Comparison of ENCODE assay signal across 21 mouse cellular contexts in genomic region chr16:57525476-57525875, GRCm38 (mm10).
DNase-seq lines count a peak whose midpoint lies in the region; ATAC-seq and TF ChIP-seq lines count a peak whose summit lies in the region.
"Had no signal": no experiment of that assay in that cellular context is flagged by ENCODE, and none has a peak within 500 bp of the region (broad histone marks: within the 10 kb centered on the region; RNA-seq: fewer than 3 reads in every experiment).

No protein-coding gene starts in this region.

- ATAC-seq in heart, embryonic 13.5 days (ENCODE audit: extremely low read depth, insufficient number of reproducible peaks, low FRiP score, low TSS enrichment), result no peak
- no peak for ATAC-seq in inflammation-experienced regulatory T-cells, adult 6 months
- ATAC-seq: CD4-positive, CD25-positive, alpha-beta regulatory T cell, adult 4 months; forebrain, embryonic 14.5 days had no signal

- no peak overlapping the region for H3ac ChIP-seq in myocyte (ENCODE audit: control insufficient read depth, insufficient read length)

- no peaks in the 10 kb centered on the region for H3K9me3 ChIP-seq in heart, embryonic 13.5 days
- H3K9me3 ChIP-seq: embryonic facial prominence, embryonic 10.5 days; forebrain, embryonic 10.5 days; G1E; hindbrain, embryonic 15.5 days had no signal

- no peak for TF ChIP-seq POLR2A in myocyte (IDR thresholded peaks at IDR 0.05; ENCODE audit: insufficient read length, low read depth)

- no peak overlapping the region for H3K4me2 ChIP-seq in heart, embryonic 13.5 days
- peak overlapping the region; percentile 56 for H3K4me2 ChIP-seq in myocyte (ENCODE audit: low read depth)
- H3K4me2 ChIP-seq: hindbrain, embryonic 15.5 days had no signal

- H3K79me2 ChIP-seq in myocyte (ENCODE audit: control insufficient read depth, insufficient read depth), result no peaks in the 10 kb centered on the region

- H3K4me1 ChIP-seq in heart, embryonic 13.5 days, result peaks cover 36% of the 10 kb centered on the region
- H3K4me1 ChIP-seq: forebrain, embryonic 10.5 days; hindbrain, embryonic 15.5 days had no signal

- H3K36me3 ChIP-seq in heart, embryonic 13.5 days, result no peaks in the 10 kb centered on the region
- H3K36me3 ChIP-seq in myocyte (ENCODE audit: control insufficient read depth, insufficient read depth), result no peaks in the 10 kb centered on the region
- H3K36me3 ChIP-seq: embryonic facial prominence, embryonic 10.5 days; forebrain, embryonic 10.5 days; G1E; hindbrain, embryonic 15.5 days had no signal

- 74% methylated on average over 4 of the region's 4 CpGs for WGBS in heart, embryonic 13.5 days

- intact Hi-C loops in heart, postnatal 10 days (cut with DNase I), result no loop called here

- 0 out of 2 replicates have a peak overlapping the region, but pooled peaks have one; percentile 24 for H3K27ac ChIP-seq in heart, embryonic 13.5 days (replicated peaks)
- H3K27ac ChIP-seq: embryonic facial prominence, embryonic 10.5 days; forebrain, embryonic 10.5 days; hindbrain, embryonic 15.5 days had no signal

- H3K27me3 ChIP-seq in heart, embryonic 13.5 days (replicated peaks), result no peaks in the 10 kb centered on the region
- H3K27me3 ChIP-seq in myocyte (ENCODE audit: control insufficient read depth, insufficient read depth, insufficient read length), result no peaks in the 10 kb centered on the region
- H3K27me3 ChIP-seq: hindbrain, embryonic 15.5 days had no signal

- no peak for DNase-seq in heart, postnatal 10 days
- DNase-seq in 3T3-L1 (ENCODE audit: low read depth, low spot score) (peak; percentile 70), NIH3T3 (ENCODE audit: low read depth) (peak; percentile 53)
- no peak for DNase-seq in ovary, postnatal 36 days (ENCODE audit: low spot score)
- DNase-seq: adrenal gland, postnatal 14 days; cerebellum, adult 11-12 months; cerebellum, adult 9-10 months; cerebellum, postnatal 25 days; gastrocnemius, postnatal 10 days; heart, postnatal 14 days; kidney, adult 18-20 months had no signal

- no peak overlapping the region for H3K9ac ChIP-seq in heart, embryonic 13.5 days
- H3K9ac ChIP-seq: hindbrain, embryonic 15.5 days had no signal

- H3K4me3 ChIP-seq in heart, embryonic 13.5 days, result no peak overlapping the region
- no peak overlapping the region for H3K4me3 ChIP-seq in myocyte
- H3K4me3 ChIP-seq: embryonic facial prominence, embryonic 10.5 days; erythroblast, embryonic 14.5 days; forebrain, embryonic 10.5 days; hindbrain, embryonic 15.5 days had no signal

TF ChIP-seq in myocyte, 11 proteins besides CTCF, POLR2A, EP300 and RAD21:
- TF ChIP-seq MYOD1 (IDR thresholded peaks at IDR 0.05; ENCODE audit: control insufficient read depth in 1 of 3, insufficient read length in 2 of 3, low read depth in 2 of 3) (no peak), SRF (IDR thresholded peaks at IDR 0.05; ENCODE audit: control insufficient read depth, insufficient read length, low read depth) (no peak), TCF12 (IDR thresholded peaks at IDR 0.05; ENCODE audit: insufficient read depth, poor library complexity, severe bottlenecking) (no peak), E2F4 (IDR thresholded peaks at IDR 0.05; ENCODE audit: insufficient read depth) (no peak), USF1 (IDR thresholded peaks at IDR 0.05; ENCODE audit: low read depth) (no peak), MAX (IDR thresholded peaks at IDR 0.05; ENCODE audit: low read depth) (no peak), MYOG (IDR thresholded peaks at IDR 0.05; ENCODE audit: control insufficient read depth in 1 of 3, insufficient read depth in 1 of 3, insufficient read length in 2 of 3, low read depth in 2 of 3) (no peak), CEBPB (IDR thresholded peaks at IDR 0.05; ENCODE audit: insufficient read depth, poor library complexity, severe bottlenecking) (no peak), REST (IDR thresholded peaks at IDR 0.05; ENCODE audit: insufficient read depth, insufficient read length) (no peak), POLR2AphosphoS2 (IDR thresholded peaks at IDR 0.05; ENCODE audit: insufficient read length, low read depth) (no peak)

Comparison
In these comparisons a context has a peak if more than half of its experiments do, and no peak if none do; other contexts are left out.
1. DNase-seq: peak in 3T3-L1 (single experiment) and NIH3T3 (single experiment); none in heart, postnatal 10 days (0 of 2) and ovary, postnatal 36 days (single experiment).